Mouse (Mus musculus): ENCODE data around the gene Pde1c. TPM values are rescaled to one million over a fixed set of nuclear protein-coding genes. Genes with fewer than 3 reads are reported as not detected.

Gene Pde1c
- polyA plus RNA-seq, 1 experiment from 2014 or later = 8.8 TPM

GRCm38 (mm10) chr6:56306066-56306465, 262.8 kb downstream of the Pde1c start:
- ATAC-seq (replicated peaks) = no peak
- H3K27ac ChIP-seq (replicated peaks) = no peak overlapping the region
- 93% methylated on average over 2 of the region's 2 CpGs for WGBS

GRCm38 (mm10) chr6:56292176-56292575, 276.7 kb downstream of the Pde1c start:
- H3K4me3 ChIP-seq = no peak overlapping the region
- no peak overlapping the region for H3K27ac ChIP-seq (replicated peaks)
- no peak for ATAC-seq (replicated peaks)
- H3K36me3 ChIP-seq = no peaks in the 10 kb centered on the region
- no peaks in the 10 kb centered on the region for H3K27me3 ChIP-seq
- WGBS = 57% methylated on average over 1 of the region's 1 CpGs
- no peak overlapping the region for H3K4me2 ChIP-seq (replicated peaks)
- no peaks in the 10 kb centered on the region for H3K4me1 ChIP-seq
- H3K9ac ChIP-seq (replicated peaks) = no peak overlapping the region
- H3K9me3 ChIP-seq = no peaks in the 10 kb centered on the region

More at GRCm38 (mm10) chr6:56306066-56306465, 262.8 kb downstream of the Pde1c start:
- Histone ChIP-seq H3K4me2 (replicated peaks) (no peak overlapping the region), H3K9me3 (no peaks in the 10 kb centered on the region), H3K27me3 (no peaks in the 10 kb centered on the region), H3K36me3 (no peaks in the 10 kb centered on the region), H3K9ac (replicated peaks) (no peak overlapping the region), H3K4me1 (no peaks in the 10 kb centered on the region), H3K4me3 (no peak overlapping the region)

- 82% methylated on average over 2 of the region's 2 CpGs for WGBS
- Histone ChIP-seq H3K27ac (replicated peaks) (no peak overlapping the region), H3K4me2 (replicated peaks) (no peak overlapping the region), H3K4me1 (no peaks in the 10 kb centered on the region), H3K4me3 (no peak overlapping the region), H3K27me3 (no peaks in the 10 kb centered on the region), H3K9me3 (no peaks in the 10 kb centered on the region), H3K36me3 (no peaks in the 10 kb centered on the region), H3K9ac (replicated peaks) (no peak overlapping the region)
- ATAC-seq (replicated peaks) = no peak
These were observed 279.6 kb downstream of the Pde1c start for GRCm38 (mm10) chr6:56289307-56289706.

- Histone ChIP-seq H3K4me3 (no peak overlapping the region), H3K4me1 (no peaks in the 10 kb centered on the region), H3K9ac (replicated peaks) (no peak overlapping the region), H3K36me3 (no peaks in the 10 kb centered on the region), H3K9me3 (no peaks in the 10 kb centered on the region), H3K27me3 (no peaks in the 10 kb centered on the region), H3K4me2 (replicated peaks) (no peak overlapping the region), H3K27ac (replicated peaks) (no peak overlapping the region)
- WGBS = 89% methylated on average over 4 of the region's 4 CpGs
- no peak for ATAC-seq (replicated peaks)
These were observed 284.1 kb downstream of the Pde1c start for GRCm38 (mm10) chr6:56284821-56285220.

GRCm38 (mm10) chr6:56275461-56275860, 293.4 kb downstream of the Pde1c start:
- ATAC-seq (replicated peaks) = no peak
- no peak overlapping the region for H3K27ac ChIP-seq (replicated peaks)
- no peak overlapping the region for H3K4me2 ChIP-seq (replicated peaks)
- no peaks in the 10 kb centered on the region for H3K27me3 ChIP-seq
- no peaks in the 10 kb centered on the region for H3K9me3 ChIP-seq
- no peaks in the 10 kb centered on the region for H3K36me3 ChIP-seq
- no peak overlapping the region for H3K9ac ChIP-seq (replicated peaks)
- no peak overlapping the region for H3K4me3 ChIP-seq
- 74% methylated on average over 1 of the region's 1 CpGs for WGBS
- H3K4me1 ChIP-seq = no peaks in the 10 kb centered on the region

GRCm38 (mm10) chr6:56271741-56272140, 297.2 kb downstream of the Pde1c start:
- H3K9ac ChIP-seq (replicated peaks) = no peak overlapping the region
- no peak for ATAC-seq (replicated peaks)

GRCm38 (mm10) chr6:56264509-56264908, 304.4 kb downstream of the Pde1c start:
- Histone ChIP-seq H3K4me1 (no peaks in the 10 kb centered on the region), H3K9me3 (no peaks in the 10 kb centered on the region), H3K9ac (replicated peaks) (no peak overlapping the region), H3K36me3 (no peaks in the 10 kb centered on the region), H3K4me3 (no peak overlapping the region), H3K27me3 (no peaks in the 10 kb centered on the region), H3K27ac (replicated peaks) (no peak overlapping the region), H3K4me2 (replicated peaks) (no peak overlapping the region)
- ATAC-seq (replicated peaks) = no peak
- WGBS = 94% methylated on average over 4 of the region's 4 CpGs

More at GRCm38 (mm10) chr6:56271741-56272140, 297.2 kb downstream of the Pde1c start:
- WGBS = 76% methylated on average over 2 of the region's 2 CpGs
- Histone ChIP-seq H3K27me3 (no peaks in the 10 kb centered on the region), H3K4me3 (no peak overlapping the region), H3K4me1 (no peaks in the 10 kb centered on the region), H3K4me2 (replicated peaks) (no peak overlapping the region), H3K36me3 (no peaks in the 10 kb centered on the region), H3K9me3 (no peaks in the 10 kb centered on the region), H3K27ac (replicated peaks) (no peak overlapping the region)

- Histone ChIP-seq H3K36me3 (no peaks in the 10 kb centered on the region), H3K27ac (replicated peaks) (no peak overlapping the region), H3K4me3 (no peak overlapping the region), H3K4me2 (replicated peaks) (no peak overlapping the region), H3K27me3 (no peaks in the 10 kb centered on the region), H3K4me1 (no peaks in the 10 kb centered on the region), H3K9ac (replicated peaks) (no peak overlapping the region), H3K9me3 (no peaks in the 10 kb centered on the region)
- WGBS = 92% methylated on average over 3 of the region's 3 CpGs
- no peak for ATAC-seq (replicated peaks)
These were observed 308.8 kb downstream of the Pde1c start for GRCm38 (mm10) chr6:56260118-56260517.

GRCm38 (mm10) chr6:56257555-56258297, 311.2 kb downstream of the Pde1c start:
- no peaks in the 10 kb centered on the region for H3K9me3 ChIP-seq
- 100% methylated on average over 2 of the region's 2 CpGs for WGBS
- no peak overlapping the region for H3K4me3 ChIP-seq
- no peaks in the 10 kb centered on the region for H3K36me3 ChIP-seq
- H3K4me1 ChIP-seq = no peaks in the 10 kb centered on the region
- ATAC-seq (replicated peaks) = no peak
- H3K27me3 ChIP-seq = no peaks in the 10 kb centered on the region
- no peak overlapping the region for H3K9ac ChIP-seq (replicated peaks)
- H3K27ac ChIP-seq (replicated peaks) = no peak overlapping the region
- H3K4me2 ChIP-seq (replicated peaks) = no peak overlapping the region

- Histone ChIP-seq H3K4me1 (no peaks in the 10 kb centered on the region), H3K36me3 (no peaks in the 10 kb centered on the region), H3K4me2 (replicated peaks) (no peak overlapping the region), H3K4me3 (no peak overlapping the region), H3K9me3 (no peaks in the 10 kb centered on the region), H3K27ac (replicated peaks) (no peak overlapping the region), H3K9ac (replicated peaks) (no peak overlapping the region), H3K27me3 (no peaks in the 10 kb centered on the region)
- ATAC-seq (replicated peaks) = no peak
- 75% methylated on average over 3 of the region's 3 CpGs for WGBS
These were observed 318.8 kb downstream of the Pde1c start for GRCm38 (mm10) chr6:56250091-56250490.

- Histone ChIP-seq H3K9me3 (no peaks in the 10 kb centered on the region), H3K27me3 (no peaks in the 10 kb centered on the region), H3K4me3 (no peak overlapping the region), H3K9ac (replicated peaks) (no peak overlapping the region), H3K4me2 (replicated peaks) (no peak overlapping the region), H3K27ac (replicated peaks) (no peak overlapping the region), H3K4me1 (no peaks in the 10 kb centered on the region), H3K36me3 (no peaks in the 10 kb centered on the region)
- ATAC-seq (replicated peaks) = no peak
- 59% methylated on average over 1 of the region's 1 CpGs for WGBS
These were observed 377.3 kb downstream of the Pde1c start for GRCm38 (mm10) chr6:56191426-56192140.

GRCm38 (mm10) chr6:56176485-56176884, 392.4 kb downstream of the Pde1c start:
- no peak overlapping the region for H3K4me3 ChIP-seq
- no peaks in the 10 kb centered on the region for H3K27me3 ChIP-seq
- H3K36me3 ChIP-seq = no peaks in the 10 kb centered on the region
- H3K9ac ChIP-seq (replicated peaks) = no peak overlapping the region
- no peak overlapping the region for H3K27ac ChIP-seq (replicated peaks)
- H3K4me1 ChIP-seq = no peaks in the 10 kb centered on the region
- no peaks in the 10 kb centered on the region for H3K9me3 ChIP-seq
- H3K4me2 ChIP-seq (replicated peaks) = no peak overlapping the region
- no peak for ATAC-seq (replicated peaks)
- WGBS = 92% methylated on average over 2 of the region's 2 CpGs
